Mouse (Mus musculus): ENCODE results near the gene Slc12a3. TPM values are rescaled to one million over a fixed set of nuclear protein-coding genes. Genes with fewer than 3 reads are reported as not detected.

The Slc12a3 gene
- polyA plus RNA-seq, 1 experiment from 2014 or later = not detected

GRCm38 (mm10) chr8:94306989-94307513, 21.9 kb upstream of the Slc12a3 start:
- Histone ChIP-seq H3K27me3 (replicated peaks; ENCODE audit: low read depth, poor library complexity, severe bottlenecking) (no peaks in the 10 kb centered on the region), H3K36me3 (replicated peaks) (peaks cover 96% of the 10 kb centered on the region), H3K4me3 (no peak overlapping the region), H3K9me3 (no peaks in the 10 kb centered on the region), H3K27ac (replicated peaks) (no peak overlapping the region), H3K4me1 (no peaks in the 10 kb centered on the region)
- WGBS = 90% methylated on average over 7 of the region's 7 CpGs
- no peak for DNase-seq (ENCODE audit: low spot score)

- no peak overlapping the region for H3K4me3 ChIP-seq
- peaks cover 95% of the 10 kb centered on the region for H3K36me3 ChIP-seq (replicated peaks)
- 92% methylated on average over 9 of the region's 9 CpGs for WGBS
- no peak for DNase-seq (ENCODE audit: low spot score)
- no peaks in the 10 kb centered on the region for H3K4me1 ChIP-seq
- no peak overlapping the region for H3K27ac ChIP-seq (replicated peaks)
- no peaks in the 10 kb centered on the region for H3K27me3 ChIP-seq (replicated peaks; ENCODE audit: low read depth, poor library complexity, severe bottlenecking)
- H3K9me3 ChIP-seq = no peaks in the 10 kb centered on the region
Observed at GRCm38 (mm10) chr8:94307652-94308051, 21.3 kb upstream of the Slc12a3 start.

- Histone ChIP-seq H3K27me3 (replicated peaks; ENCODE audit: low read depth, poor library complexity, severe bottlenecking) (no peaks in the 10 kb centered on the region), H3K9me3 (no peaks in the 10 kb centered on the region), H3K4me3 (no peak overlapping the region), H3K27ac (replicated peaks) (no peak overlapping the region), H3K4me1 (no peaks in the 10 kb centered on the region), H3K36me3 (replicated peaks) (peaks cover 79% of the 10 kb centered on the region)
- DNase-seq (ENCODE audit: low spot score) = no peak
- 90% methylated on average over 2 of the region's 2 CpGs for WGBS
Observed at GRCm38 (mm10) chr8:94314069-94314468, 14.9 kb upstream of the Slc12a3 start.

- Histone ChIP-seq H3K27ac (replicated peaks) (no peak overlapping the region), H3K4me3 (no peak overlapping the region), H3K36me3 (replicated peaks) (peaks cover 54% of the 10 kb centered on the region), H3K27me3 (replicated peaks; ENCODE audit: low read depth, poor library complexity, severe bottlenecking) (no peaks in the 10 kb centered on the region), H3K9me3 (no peaks in the 10 kb centered on the region), H3K4me1 (0 out of 2 replicates have a peak, but pooled peaks cover 7% of the 10 kb centered on the region)
- no peak for DNase-seq (ENCODE audit: low spot score)
- WGBS = 83% methylated on average over 2 of the region's 2 CpGs
Observed at GRCm38 (mm10) chr8:94317249-94317648, 11.8 kb upstream of the Slc12a3 start.

- 99% methylated on average over 2 of the region's 2 CpGs for WGBS
- no peaks in the 10 kb centered on the region for H3K9me3 ChIP-seq
- H3K27ac ChIP-seq (replicated peaks) = no peak overlapping the region
- 0 out of 2 replicates have a peak, but pooled peaks cover 7% of the 10 kb centered on the region for H3K4me1 ChIP-seq
- no peak overlapping the region for H3K4me3 ChIP-seq
- DNase-seq (ENCODE audit: low spot score) = no peak
- no peaks in the 10 kb centered on the region for H3K27me3 ChIP-seq (replicated peaks; ENCODE audit: low read depth, poor library complexity, severe bottlenecking)
- H3K36me3 ChIP-seq (replicated peaks) = peaks cover 50% of the 10 kb centered on the region
Observed at GRCm38 (mm10) chr8:94317691-94318090, 11.3 kb upstream of the Slc12a3 start.

- H3K4me3 ChIP-seq = no peak overlapping the region
- H3K9me3 ChIP-seq = no peaks in the 10 kb centered on the region
- DNase-seq (ENCODE audit: low spot score) = no peak
- peaks cover 16% of the 10 kb centered on the region for H3K4me1 ChIP-seq
- H3K36me3 ChIP-seq (replicated peaks) = peaks cover 31% of the 10 kb centered on the region
- no peaks in the 10 kb centered on the region for H3K27me3 ChIP-seq (replicated peaks; ENCODE audit: low read depth, poor library complexity, severe bottlenecking)
- no peak overlapping the region for H3K27ac ChIP-seq (replicated peaks)
- 93% methylated on average over 2 of the region's 2 CpGs for WGBS
Observed at GRCm38 (mm10) chr8:94320036-94320435, 9.0 kb upstream of the Slc12a3 start.

- H3K36me3 ChIP-seq (replicated peaks) = peaks cover 12% of the 10 kb centered on the region; the same call in 1 of the 2 replicates
- WGBS = 62% methylated on average over 4 of the region's 4 CpGs
- H3K27me3 ChIP-seq (replicated peaks; ENCODE audit: low read depth, poor library complexity, severe bottlenecking) = no peaks in the 10 kb centered on the region
- DNase-seq (ENCODE audit: low spot score) = no peak
- no peaks in the 10 kb centered on the region for H3K9me3 ChIP-seq
- no peak overlapping the region for H3K27ac ChIP-seq (replicated peaks)
- H3K4me3 ChIP-seq = no peak overlapping the region
- peaks cover 16% of the 10 kb centered on the region for H3K4me1 ChIP-seq
Observed at GRCm38 (mm10) chr8:94322083-94322482, 6.9 kb upstream of the Slc12a3 start.

GRCm38 (mm10) chr8:94323041-94323440, 6.0 kb upstream of the Slc12a3 start:
- no peak overlapping the region for H3K4me3 ChIP-seq
- no peaks in the 10 kb centered on the region for H3K27me3 ChIP-seq (replicated peaks; ENCODE audit: low read depth, poor library complexity, severe bottlenecking)
- no peak overlapping the region for H3K27ac ChIP-seq (replicated peaks)
- peaks cover 16% of the 10 kb centered on the region for H3K4me1 ChIP-seq
- DNase-seq (ENCODE audit: low spot score) = no peak
- 80% methylated on average over 6 of the region's 6 CpGs for WGBS
- peaks cover 11% of the 10 kb centered on the region; the same call in 1 of the 2 replicates for H3K36me3 ChIP-seq (replicated peaks)
- no peaks in the 10 kb centered on the region for H3K9me3 ChIP-seq

GRCm38 (mm10) chr8:94324071-94324470, 4.9 kb upstream of the Slc12a3 start:
- Histone ChIP-seq H3K4me3 (no peak overlapping the region), H3K9me3 (no peaks in the 10 kb centered on the region), H3K27me3 (replicated peaks; ENCODE audit: low read depth, poor library complexity, severe bottlenecking) (no peaks in the 10 kb centered on the region), H3K36me3 (replicated peaks) (peaks cover 3% of the 10 kb centered on the region; the same call in 1 of the 2 replicates), H3K4me1 (peaks cover 16% of the 10 kb centered on the region), H3K27ac (replicated peaks) (no peak overlapping the region)
- DNase-seq (ENCODE audit: low spot score) = no peak
- WGBS = 52% methylated on average over 12 of the region's 12 CpGs

- Histone ChIP-seq H3K27ac (replicated peaks) (no peak overlapping the region), H3K4me3 (no peak overlapping the region), H3K4me1 (peaks cover 10% of the 10 kb centered on the region), H3K36me3 (replicated peaks) (no peaks in the 10 kb centered on the region), H3K27me3 (replicated peaks; ENCODE audit: low read depth, poor library complexity, severe bottlenecking) (no peaks in the 10 kb centered on the region), H3K9me3 (no peaks in the 10 kb centered on the region)
- no peak for DNase-seq (ENCODE audit: low spot score)
- WGBS = 73% methylated on average over 4 of the region's 4 CpGs
Observed at GRCm38 (mm10) chr8:94326016-94326415, 3.0 kb upstream of the Slc12a3 start.

GRCm38 (mm10) chr8:94330733-94331132, 1.7 kb downstream of the Slc12a3 start:
- no peak overlapping the region for H3K27ac ChIP-seq (replicated peaks)
- no peaks in the 10 kb centered on the region for H3K9me3 ChIP-seq
- H3K4me1 ChIP-seq = no peaks in the 10 kb centered on the region
- no peak overlapping the region for H3K4me3 ChIP-seq
- peak; percentile 71 for DNase-seq (ENCODE audit: low spot score)
- 35% methylated on average over 4 of the region's 4 CpGs for WGBS
- no peaks in the 10 kb centered on the region for H3K36me3 ChIP-seq (replicated peaks)
- H3K27me3 ChIP-seq (replicated peaks; ENCODE audit: low read depth, poor library complexity, severe bottlenecking) = 0 out of 2 replicates have a peak, but pooled peaks cover 4% of the 10 kb centered on the region

- H3K27me3 ChIP-seq (replicated peaks; ENCODE audit: low read depth, poor library complexity, severe bottlenecking) = 0 out of 2 replicates have a peak, but pooled peaks cover 4% of the 10 kb centered on the region
- no peaks in the 10 kb centered on the region for H3K9me3 ChIP-seq
- H3K27ac ChIP-seq (replicated peaks) = no peak overlapping the region
- WGBS = 54% methylated on average over 5 of the region's 5 CpGs
- no peaks in the 10 kb centered on the region for H3K36me3 ChIP-seq (replicated peaks)
- no peak for DNase-seq (ENCODE audit: low spot score)
- H3K4me3 ChIP-seq = no peak overlapping the region
- no peaks in the 10 kb centered on the region for H3K4me1 ChIP-seq
Observed at GRCm38 (mm10) chr8:94333345-94333744, 4.3 kb downstream of the Slc12a3 start.

GRCm38 (mm10) chr8:94337559-94337958, 8.6 kb downstream of the Slc12a3 start:
- H3K27me3 ChIP-seq (replicated peaks; ENCODE audit: low read depth, poor library complexity, severe bottlenecking) = 0 out of 2 replicates have a peak, but pooled peaks cover 4% of the 10 kb centered on the region
- no peak overlapping the region for H3K4me3 ChIP-seq
- no peak for DNase-seq (ENCODE audit: low spot score)
- no peaks in the 10 kb centered on the region for H3K4me1 ChIP-seq
- H3K27ac ChIP-seq (replicated peaks) = no peak overlapping the region
- WGBS = 83% methylated on average over 8 of the region's 8 CpGs
- no peaks in the 10 kb centered on the region for H3K9me3 ChIP-seq
- no peaks in the 10 kb centered on the region for H3K36me3 ChIP-seq (replicated peaks)

Measured in embryonic facial prominence, embryonic 10.5 days (tissue).